Mouse (Mus musculus) liver, embryonic 11.5 days (tissue): ENCODE measurements at regions not wholly inside any gene's neighbourhood (a gene's known extent, or its start where the extent isn't known, plus 50 kb on each side); places are given as distances from the start of the nearest gene placed in this dataset.

ENCODE experiments used
- ATAC-seq: fragments of 200-750 bp; cut with Nextera tagmentation; replicated peaks from 2 replicates; pipeline ENCODE4 v1.8.0; 2017; ENCODE audit warnings: moderate number of reproducible peaks, mild to moderate bottlenecking, moderate TSS enrichment, moderate library complexity; ENCODE audit not compliant: low FRiP score
- DNase-seq: peaks from one replicate; pipeline ENCODE4 v3.0.0-alpha.2; 2017; ENCODE audit warnings: low spot score
- H3K27ac ChIP-seq: fragments of 300-500 bp; sonication (generic); 2 replicates; pipeline ENCODE4 v1.5.1; 2014; ENCODE audit warnings: mild to moderate bottlenecking, low read depth, low read length, control low read depth
- H3K27me3 ChIP-seq: fragments of 300-500 bp; sonication (generic); replicated peaks from 2 replicates; pipeline ENCODE4 v1.6.1; 2014; ENCODE audit warnings: low read length, mixed read lengths; ENCODE audit not compliant: control insufficient read depth, insufficient read depth
- H3K36me3 ChIP-seq: fragments of 300-500 bp; sonication (generic); 2 replicates; pipeline ENCODE4 v1.6.1; 2014; ENCODE audit warnings: mild to moderate bottlenecking, low read length, moderate library complexity, mixed read lengths; ENCODE audit not compliant: control insufficient read depth, insufficient read depth
- H3K4me1 ChIP-seq: fragments of 300-500 bp; sonication (generic); replicated peaks from 2 replicates; pipeline ENCODE4 v1.6.1; 2014; ENCODE audit warnings: low read length, mixed read lengths; ENCODE audit not compliant: control insufficient read depth, insufficient read depth
- H3K4me2 ChIP-seq: fragments of 300-500 bp; sonication (generic); 2 replicates; pipeline ENCODE4 v1.6.1; 2014; ENCODE audit warnings: mild to moderate bottlenecking, control low read depth, moderate library complexity
- H3K4me3 ChIP-seq: fragments of 300-500 bp; sonication (generic); 2 replicates; pipeline ENCODE4 v1.5.1; 2014; ENCODE audit warnings: low read depth, low read length, control low read depth
- H3K9ac ChIP-seq: fragments of 300-500 bp; sonication (generic); 2 replicates; pipeline ENCODE4 v1.6.1; 2014; ENCODE audit warnings: low read depth, low read length, control low read depth
- H3K9me3 ChIP-seq: fragments of 300-500 bp; sonication (generic); 2 replicates; pipeline ENCODE4 v1.6.1; 2016; ENCODE audit warnings: low read length, inconsistent platforms, mixed read lengths; ENCODE audit not compliant: control insufficient read depth
- WGBS: fragments of 180-500 bp; shearing (Covaris S2); extraction: QIAGEN DNeasy Blood & Tissue Kit; methylation state at CpG from one replicate; pipeline ENCODE4 v1.1.7; 2014; 5-methylcytosine and 5-hydroxymethylcytosine counted together

DNA sequence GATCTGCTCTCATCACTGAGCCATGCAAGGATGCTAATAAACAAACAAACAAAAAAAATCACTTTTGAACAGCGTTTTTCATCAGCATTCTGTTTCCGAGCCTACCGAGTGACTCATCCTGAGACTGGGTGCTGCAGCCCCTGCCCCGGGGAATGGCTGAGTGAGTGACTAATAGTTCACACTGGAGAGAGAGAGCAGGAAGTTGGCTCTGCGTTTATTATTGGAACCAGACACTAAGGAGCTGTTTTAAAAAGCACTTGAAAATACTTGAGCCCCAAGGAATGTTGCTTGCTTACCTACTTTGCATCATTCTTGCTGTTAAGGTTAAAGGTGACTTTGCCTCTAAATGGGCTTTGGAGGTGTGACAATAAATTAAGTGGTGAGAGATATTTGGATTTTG lies 240.6 kb upstream of the Fn1 start:
- WGBS, result 42% methylated on average over 5 of the region's 5 CpGs
- H3K27me3 ChIP-seq, result no peaks in the 10 kb centered on the region
- no peaks in the 10 kb centered on the region; the same call in 1 of the 2 replicates for H3K4me1 ChIP-seq
- no peak for DNase-seq
- no peak overlapping the region for H3K4me2 ChIP-seq
- no peak for ATAC-seq
- H3K27ac ChIP-seq, result no peak overlapping the region
- no peaks in the 10 kb centered on the region for H3K9me3 ChIP-seq
- H3K9ac ChIP-seq, result no peak overlapping the region
- no peak overlapping the region for H3K4me3 ChIP-seq
- H3K36me3 ChIP-seq, result no peaks in the 10 kb centered on the region

- ATAC-seq, result peak; percentile 61
- Histone ChIP-seq H3K9ac (no peak overlapping the region), H3K27me3 (no peaks in the 10 kb centered on the region), H3K4me2 (0 out of 2 replicates have a peak overlapping the region, but pooled peaks have one; percentile 7), H3K27ac (peak overlapping the region; percentile 38; the same call in 1 of the 2 replicates), H3K4me3 (no peak overlapping the region), H3K4me1 (no peaks in the 10 kb centered on the region; the same call in 1 of the 2 replicates), H3K36me3 (no peaks in the 10 kb centered on the region), H3K9me3 (no peaks in the 10 kb centered on the region)
- 77% methylated on average over 3 of the region's 3 CpGs for WGBS
- DNase-seq, result no peak
Observed at GRCm38 (mm10) chr1:71887809-71888208, 234.8 kb upstream of the Fn1 start.

GRCm38 (mm10) chr1:71886903-71887302 lies 233.9 kb upstream of the Fn1 start:
- peak; percentile 70 for ATAC-seq
- no peaks in the 10 kb centered on the region; the same call in 1 of the 2 replicates for H3K4me1 ChIP-seq
- H3K4me2 ChIP-seq, result no peak overlapping the region
- no peaks in the 10 kb centered on the region for H3K36me3 ChIP-seq
- no peak for DNase-seq
- no peak overlapping the region for H3K4me3 ChIP-seq
- no peak overlapping the region for H3K9ac ChIP-seq
- no peaks in the 10 kb centered on the region for H3K27me3 ChIP-seq
- peak overlapping the region; percentile 10; the same call in 1 of the 2 replicates for H3K27ac ChIP-seq
- no peaks in the 10 kb centered on the region for H3K9me3 ChIP-seq
- 81% methylated on average over 6 of the region's 6 CpGs for WGBS

DNA sequence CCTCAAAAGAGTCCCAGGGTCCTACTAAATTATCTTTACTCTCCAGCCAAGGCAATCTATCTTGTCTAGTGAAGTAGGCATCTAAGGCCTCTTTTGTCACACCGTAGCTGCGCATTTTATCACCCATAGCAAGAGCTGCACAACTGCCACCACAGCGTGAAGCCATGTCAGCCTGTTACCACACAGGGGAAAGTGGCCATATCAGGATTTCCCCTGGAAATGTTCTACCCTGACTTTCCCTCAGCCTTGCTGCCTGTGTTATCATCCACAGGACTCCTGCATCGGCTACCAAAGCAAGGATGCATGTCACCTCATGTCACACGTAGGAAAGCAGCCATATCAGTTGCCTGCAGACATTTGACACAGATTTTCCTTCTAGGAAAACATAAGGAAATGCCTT lies 233.2 kb upstream of the Fn1 start:
- WGBS, result 36% methylated on average over 5 of the region's 5 CpGs
- ATAC-seq (0 out of 2 replicates have a peak, but pooled peaks have one; percentile 22), DNase-seq (no peak)
- Histone ChIP-seq H3K27me3 (no peaks in the 10 kb centered on the region), H3K4me2 (no peak overlapping the region), H3K4me1 (no peaks in the 10 kb centered on the region; the same call in 1 of the 2 replicates), H3K36me3 (no peaks in the 10 kb centered on the region), H3K9ac (no peak overlapping the region), H3K4me3 (no peak overlapping the region), H3K27ac (no peak overlapping the region), H3K9me3 (no peaks in the 10 kb centered on the region)

DNA sequence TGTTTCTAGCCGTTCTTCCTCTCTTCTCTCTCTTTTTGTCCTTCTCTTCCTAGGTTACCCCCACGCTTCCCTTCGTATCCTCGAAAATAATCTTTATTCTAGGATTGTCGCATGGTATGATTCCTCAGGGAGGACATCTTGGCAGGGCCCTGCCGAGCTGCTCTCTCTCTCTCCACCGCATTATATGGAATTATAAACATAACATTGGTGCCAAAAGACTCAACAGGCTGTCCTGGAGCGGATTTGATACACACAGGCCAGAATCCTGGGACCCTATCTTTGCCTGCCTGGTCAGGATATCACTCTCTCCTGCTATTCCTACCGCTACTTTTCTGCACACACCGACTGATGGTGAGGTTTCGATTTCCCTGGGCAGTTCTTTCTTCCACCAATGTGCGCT lies 228.9 kb upstream of the Fn1 start:
- no peaks in the 10 kb centered on the region for H3K27me3 ChIP-seq
- H3K36me3 ChIP-seq, result no peaks in the 10 kb centered on the region
- 86% methylated on average over 12 of the region's 12 CpGs for WGBS
- H3K9ac ChIP-seq, result no peak overlapping the region
- H3K27ac ChIP-seq, result no peak overlapping the region
- no peak overlapping the region for H3K4me2 ChIP-seq
- H3K4me1 ChIP-seq, result no peaks in the 10 kb centered on the region; the same call in 1 of the 2 replicates
- H3K9me3 ChIP-seq, result no peaks in the 10 kb centered on the region
- no peak for DNase-seq
- ATAC-seq, result no peak
- no peak overlapping the region for H3K4me3 ChIP-seq

DNA sequence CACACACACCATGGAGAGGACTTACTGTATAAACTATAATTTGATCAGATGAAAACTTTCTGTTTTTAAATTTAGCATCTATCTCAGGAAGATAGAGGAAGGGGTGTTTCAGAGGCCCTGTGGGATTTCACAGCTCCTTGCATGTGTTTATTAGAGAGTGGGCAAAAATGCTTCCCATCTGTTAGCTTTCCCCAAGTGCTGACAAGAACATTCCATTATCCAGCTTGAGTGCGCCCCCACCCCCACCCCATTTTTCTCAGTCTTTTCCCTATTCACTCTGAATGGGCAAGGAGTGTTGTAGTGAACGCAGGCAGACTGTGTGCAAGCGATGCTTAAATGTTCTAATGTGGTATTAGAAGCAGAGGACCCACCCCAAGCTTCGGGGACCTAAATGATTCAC lies 228.2 kb upstream of the Fn1 start:
- Histone ChIP-seq H3K27me3 (no peaks in the 10 kb centered on the region), H3K9ac (no peak overlapping the region), H3K27ac (no peak overlapping the region), H3K36me3 (no peaks in the 10 kb centered on the region), H3K9me3 (no peaks in the 10 kb centered on the region), H3K4me1 (no peaks in the 10 kb centered on the region; the same call in 1 of the 2 replicates), H3K4me3 (no peak overlapping the region), H3K4me2 (no peak overlapping the region)
- DNase-seq, result no peak
- WGBS, result 75% methylated on average over 4 of the region's 4 CpGs
- no peak for ATAC-seq

- no peak overlapping the region for H3K9ac ChIP-seq
- 81% methylated on average over 6 of the region's 6 CpGs for WGBS
Observed at GRCm38 (mm10) chr1:71880480-71880879, 227.5 kb upstream of the Fn1 start.

GRCm38 (mm10) chr1:71876712-71877401 lies 223.9 kb upstream of the Fn1 start:
- DNase-seq, result no peak
- Histone ChIP-seq H3K4me2 (no peak overlapping the region), H3K36me3 (no peaks in the 10 kb centered on the region), H3K27me3 (no peaks in the 10 kb centered on the region), H3K9ac (no peak overlapping the region), H3K4me1 (no peaks in the 10 kb centered on the region), H3K27ac (no peak overlapping the region), H3K4me3 (no peak overlapping the region), H3K9me3 (no peaks in the 10 kb centered on the region)
- WGBS, result 76% methylated on average over 9 of the region's 9 CpGs
- ATAC-seq, result no peak

More at GRCm38 (mm10) chr1:71880480-71880879, 227.5 kb upstream of the Fn1 start:
- no peaks in the 10 kb centered on the region for H3K36me3 ChIP-seq
- ATAC-seq, result no peak
- H3K9me3 ChIP-seq, result no peaks in the 10 kb centered on the region
- no peak overlapping the region for H3K27ac ChIP-seq
- H3K27me3 ChIP-seq, result no peaks in the 10 kb centered on the region
- H3K4me1 ChIP-seq, result no peaks in the 10 kb centered on the region; the same call in 1 of the 2 replicates
- no peak overlapping the region for H3K4me3 ChIP-seq
- H3K4me2 ChIP-seq, result no peak overlapping the region
- DNase-seq, result no peak

DNA sequence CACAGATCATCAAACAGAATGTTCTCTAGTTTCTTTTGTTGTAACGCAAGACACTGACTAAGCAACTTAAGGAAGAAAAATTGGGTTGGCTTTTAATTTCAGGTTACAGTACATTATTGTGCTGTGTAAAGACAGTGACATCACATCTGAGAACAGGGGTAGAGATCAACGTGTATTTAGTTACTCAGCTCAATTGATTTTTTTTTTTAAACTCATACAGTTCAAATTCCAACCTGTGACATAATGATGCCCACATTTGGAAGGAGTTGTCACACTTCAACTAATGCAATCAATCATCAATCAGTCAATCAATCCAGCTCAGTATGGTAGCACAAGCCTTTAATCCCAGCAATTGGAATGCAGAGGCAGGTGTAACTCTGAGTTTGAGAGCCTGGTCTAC lies 221.0 kb upstream of the Fn1 start:
- Histone ChIP-seq H3K9ac (no peak overlapping the region), H3K27ac (no peak overlapping the region), H3K4me3 (no peak overlapping the region), H3K4me2 (no peak overlapping the region), H3K27me3 (no peaks in the 10 kb centered on the region), H3K4me1 (no peaks in the 10 kb centered on the region), H3K9me3 (no peaks in the 10 kb centered on the region), H3K36me3 (no peaks in the 10 kb centered on the region)
- WGBS, result 80% methylated on average over 2 of the region's 2 CpGs
- no peak for ATAC-seq
- DNase-seq, result no peak
